Mouse (Mus musculus): Measurements from ENCODE around the gene Rhobtb3. TPM values are rescaled to one million over a fixed set of nuclear protein-coding genes. Genes with fewer than 3 reads are reported as not detected.
A peak's percentile ranks its signal among the peaks of the same experiment; 100 is the strongest.
"Not testable (repeated sequence)": the region's sequence is repeated elsewhere in the genome, so short reads cannot be mapped to it uniquely, and the experiment has no call there.

Rhobtb3 gene
- polyA plus RNA-seq, 1 experiment from 2014 or later = 12.3 TPM

- Histone ChIP-seq H3K4me1 (ENCODE audit: control insufficient read depth, insufficient read depth, low read length) (peaks cover 9% of the 10 kb centered on the region), H3K9me3 (ENCODE audit: control insufficient read depth, low read length) (no peaks in the 10 kb centered on the region), H3K9ac (ENCODE audit: low read depth, low read length) (no peak overlapping the region), H3K27me3 (replicated peaks; ENCODE audit: control insufficient read depth, insufficient read depth, low read length) (no peaks in the 10 kb centered on the region), H3K27ac (ENCODE audit: low read length) (0 out of 2 replicates have a peak overlapping the region, but pooled peaks have one; percentile 7), H3K4me3 (ENCODE audit: low read length) (no peak overlapping the region), H3K36me3 (ENCODE audit: control insufficient read depth, insufficient read depth, low read length) (no peaks in the 10 kb centered on the region), H3K4me2 (ENCODE audit: low read depth, low read length) (no peak overlapping the region)
- 17% methylated on average over 5 of the region's 5 CpGs for WGBS
- peak; percentile 95 for ATAC-seq
These were observed 12.7 kb downstream of the Rhobtb3 start for GRCm38 (mm10) chr13:75931073-75931472.

GRCm38 (mm10) chr13:75930660-75931059 lies 13.1 kb downstream of the Rhobtb3 start:
- Histone ChIP-seq H3K9ac (ENCODE audit: low read depth, low read length) (no peak overlapping the region), H3K27ac (ENCODE audit: low read length) (0 out of 2 replicates have a peak overlapping the region, but pooled peaks have one; percentile 7), H3K36me3 (ENCODE audit: control insufficient read depth, insufficient read depth, low read length) (no peaks in the 10 kb centered on the region), H3K4me1 (ENCODE audit: control insufficient read depth, insufficient read depth, low read length) (peaks cover 9% of the 10 kb centered on the region), H3K4me3 (ENCODE audit: low read length) (no peak overlapping the region), H3K27me3 (replicated peaks; ENCODE audit: control insufficient read depth, insufficient read depth, low read length) (no peaks in the 10 kb centered on the region), H3K4me2 (ENCODE audit: low read depth, low read length) (no peak overlapping the region), H3K9me3 (ENCODE audit: control insufficient read depth, low read length) (no peaks in the 10 kb centered on the region)
- peak; percentile 22; the same call in 1 of the 2 replicates for ATAC-seq
- WGBS = 69% methylated on average over 2 of the region's 2 CpGs

DNA sequence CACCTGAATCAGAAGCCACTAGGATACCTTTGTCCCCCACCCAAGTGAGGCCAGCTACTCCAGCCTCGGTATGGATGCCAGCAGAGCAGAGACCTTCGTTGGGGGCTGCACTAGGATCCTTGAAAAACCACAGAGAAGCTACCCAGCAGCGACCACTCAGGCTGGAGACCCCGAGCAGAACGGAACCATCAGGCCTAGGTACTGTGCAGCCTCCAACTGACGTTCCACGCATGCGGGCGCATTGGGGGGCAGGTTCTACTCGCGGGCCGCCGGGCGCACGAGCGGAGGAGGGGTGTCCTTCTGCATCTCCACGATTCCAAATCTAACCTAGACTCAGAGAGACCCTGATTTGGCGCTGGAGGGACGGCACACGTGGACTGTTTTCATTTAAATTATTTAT lies 13.7 kb downstream of the Rhobtb3 start:
- H3K27me3 ChIP-seq (replicated peaks; ENCODE audit: control insufficient read depth, insufficient read depth, low read length) = no peaks in the 10 kb centered on the region
- no peaks in the 10 kb centered on the region for H3K36me3 ChIP-seq (ENCODE audit: control insufficient read depth, insufficient read depth, low read length)
- H3K4me1 ChIP-seq (ENCODE audit: control insufficient read depth, insufficient read depth, low read length) = peaks cover 9% of the 10 kb centered on the region
- H3K9me3 ChIP-seq (ENCODE audit: control insufficient read depth, low read length) = no peaks in the 10 kb centered on the region
- H3K9ac ChIP-seq (ENCODE audit: low read depth, low read length) = no peak overlapping the region
- 93% methylated on average over 20 of the region's 20 CpGs for WGBS
- H3K27ac ChIP-seq (ENCODE audit: low read length) = no peak overlapping the region
- no peak overlapping the region for H3K4me3 ChIP-seq (ENCODE audit: low read length)
- no peak for ATAC-seq
- no peak overlapping the region for H3K4me2 ChIP-seq (ENCODE audit: low read depth, low read length)

DNA sequence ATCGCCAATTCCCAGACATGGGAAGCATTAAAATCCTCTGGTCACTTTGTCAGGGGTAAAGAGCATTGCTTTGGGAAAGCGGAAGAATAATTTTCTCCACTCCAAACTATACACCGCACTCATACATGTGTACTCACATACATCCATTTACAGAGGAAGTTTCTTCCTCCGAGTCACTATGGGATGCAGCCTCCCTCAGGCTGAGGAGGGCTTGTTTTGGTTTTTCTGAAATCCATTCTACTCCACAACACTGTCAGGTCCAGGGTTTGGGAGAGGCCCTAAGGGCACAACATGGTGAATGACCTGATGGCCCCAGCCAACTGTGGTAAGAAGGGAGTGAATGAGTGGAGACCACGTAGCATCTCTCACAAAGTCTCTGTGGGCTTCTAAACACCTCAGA lies 14.7 kb downstream of the Rhobtb3 start:
- not testable (repeated sequence) for H3K4me3 ChIP-seq (ENCODE audit: low read length); H3K27ac ChIP-seq (ENCODE audit: low read length); H3K9ac ChIP-seq (ENCODE audit: low read depth, low read length); H3K27me3 ChIP-seq (replicated peaks; ENCODE audit: control insufficient read depth, insufficient read depth, low read length); H3K4me1 ChIP-seq (ENCODE audit: control insufficient read depth, insufficient read depth, low read length); H3K4me2 ChIP-seq (ENCODE audit: low read depth, low read length); H3K36me3 ChIP-seq (ENCODE audit: control insufficient read depth, insufficient read depth, low read length); H3K9me3 ChIP-seq (ENCODE audit: control insufficient read depth, low read length); ATAC-seq
- 95% methylated on average over 5 of the region's 5 CpGs for WGBS

DNA sequence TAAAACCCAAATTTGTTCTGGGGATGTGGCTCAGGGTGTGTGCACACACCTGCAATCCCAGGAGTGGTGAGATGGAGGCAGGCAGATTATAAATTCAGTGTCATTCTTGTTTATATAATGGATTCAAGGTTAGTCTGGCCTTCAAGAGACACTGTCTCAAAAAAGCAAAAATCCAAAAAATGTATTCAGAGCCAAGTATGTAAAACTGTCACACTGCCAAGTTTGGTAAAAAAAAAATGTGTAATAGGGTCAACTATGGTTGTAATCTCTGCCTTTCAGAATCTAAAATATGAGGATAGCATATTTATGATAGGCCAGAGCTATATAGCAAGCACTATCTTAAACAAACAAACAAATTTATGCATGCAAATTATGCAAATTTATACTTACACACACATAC lies 15.8 kb downstream of the Rhobtb3 start:
- H3K36me3 ChIP-seq (ENCODE audit: control insufficient read depth, insufficient read depth, low read length) = no peaks in the 10 kb centered on the region
- no peak for ATAC-seq

DNA sequence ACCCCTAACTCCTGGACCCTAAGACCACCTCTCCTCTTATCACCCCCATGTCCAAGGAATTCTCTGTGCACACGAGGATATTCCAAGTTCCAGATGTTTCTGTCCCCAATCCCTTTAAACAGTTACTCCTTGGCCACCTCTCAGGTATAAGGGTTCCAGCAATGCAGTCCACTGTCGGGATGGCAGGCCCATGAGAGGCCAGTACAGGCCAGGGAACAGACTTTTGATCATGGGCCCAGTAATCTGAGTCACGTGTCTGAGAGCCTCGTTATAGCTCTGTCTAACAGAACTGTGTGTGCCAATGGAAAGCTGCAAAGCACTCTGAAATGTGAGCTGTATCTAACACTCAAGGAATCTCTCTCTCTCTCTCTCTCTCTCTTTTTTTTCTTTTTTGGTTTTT lies 29.6 kb downstream of the Rhobtb3 start:
- 73% methylated on average over 4 of the region's 4 CpGs for WGBS
- H3K4me3 ChIP-seq (ENCODE audit: low read length) = no peak overlapping the region

More for the DNA sequence above, 15.8 kb downstream of the Rhobtb3 start:
- Histone ChIP-seq H3K27me3 (replicated peaks; ENCODE audit: control insufficient read depth, insufficient read depth, low read length) (no peaks in the 10 kb centered on the region), H3K4me2 (ENCODE audit: low read depth, low read length) (no peak overlapping the region), H3K9me3 (ENCODE audit: control insufficient read depth, low read length) (no peaks in the 10 kb centered on the region), H3K4me3 (ENCODE audit: low read length) (no peak overlapping the region), H3K27ac (ENCODE audit: low read length) (no peak overlapping the region), H3K9ac (ENCODE audit: low read depth, low read length) (no peak overlapping the region), H3K4me1 (ENCODE audit: control insufficient read depth, insufficient read depth, low read length) (peaks cover 9% of the 10 kb centered on the region)

GRCm38 (mm10) chr13:75908187-75908586 lies 35.5 kb downstream of the Rhobtb3 start:
- H3K36me3 ChIP-seq (ENCODE audit: control insufficient read depth, insufficient read depth, low read length) = no peaks in the 10 kb centered on the region
- H3K9ac ChIP-seq (ENCODE audit: low read depth, low read length) = no peak overlapping the region
- 0 out of 2 replicates have a peak overlapping the region, but pooled peaks have one; percentile 14 for H3K27ac ChIP-seq (ENCODE audit: low read length)
- peak; percentile 69 for ATAC-seq
- H3K27me3 ChIP-seq (replicated peaks; ENCODE audit: control insufficient read depth, insufficient read depth, low read length) = no peaks in the 10 kb centered on the region
- 76% methylated on average over 2 of the region's 2 CpGs for WGBS
- H3K4me1 ChIP-seq (ENCODE audit: control insufficient read depth, insufficient read depth, low read length) = peaks cover 10% of the 10 kb centered on the region; the same call in 1 of the 2 replicates
- H3K4me2 ChIP-seq (ENCODE audit: low read depth, low read length) = no peak overlapping the region
- H3K9me3 ChIP-seq (ENCODE audit: control insufficient read depth, low read length) = no peaks in the 10 kb centered on the region
- no peak overlapping the region for H3K4me3 ChIP-seq (ENCODE audit: low read length)

More for the DNA sequence above, 29.6 kb downstream of the Rhobtb3 start:
- ATAC-seq = no peak
- H3K9ac ChIP-seq (ENCODE audit: low read depth, low read length) = no peak overlapping the region
- H3K9me3 ChIP-seq (ENCODE audit: control insufficient read depth, low read length) = no peaks in the 10 kb centered on the region
- H3K36me3 ChIP-seq (ENCODE audit: control insufficient read depth, insufficient read depth, low read length) = no peaks in the 10 kb centered on the region
- H3K4me1 ChIP-seq (ENCODE audit: control insufficient read depth, insufficient read depth, low read length) = 0 out of 2 replicates have a peak, but pooled peaks cover 3% of the 10 kb centered on the region
- H3K27me3 ChIP-seq (replicated peaks; ENCODE audit: control insufficient read depth, insufficient read depth, low read length) = no peaks in the 10 kb centered on the region
- no peak overlapping the region for H3K27ac ChIP-seq (ENCODE audit: low read length)
- H3K4me2 ChIP-seq (ENCODE audit: low read depth, low read length) = no peak overlapping the region

- Histone ChIP-seq H3K36me3 (ENCODE audit: control insufficient read depth, insufficient read depth, low read length) (no peaks in the 10 kb centered on the region), H3K9ac (ENCODE audit: low read depth, low read length) (no peak overlapping the region), H3K4me2 (ENCODE audit: low read depth, low read length) (no peak overlapping the region), H3K4me1 (ENCODE audit: control insufficient read depth, insufficient read depth, low read length) (peaks cover 10% of the 10 kb centered on the region; the same call in 1 of the 2 replicates), H3K4me3 (ENCODE audit: low read length) (no peak overlapping the region), H3K27me3 (replicated peaks; ENCODE audit: control insufficient read depth, insufficient read depth, low read length) (no peaks in the 10 kb centered on the region), H3K27ac (ENCODE audit: low read length) (no peak overlapping the region), H3K9me3 (ENCODE audit: control insufficient read depth, low read length) (no peaks in the 10 kb centered on the region)
- ATAC-seq = peak; percentile 72
- 64% methylated on average over 5 of the region's 5 CpGs for WGBS
These were observed 36.6 kb downstream of the Rhobtb3 start for GRCm38 (mm10) chr13:75907133-75907532.

GRCm38 (mm10) chr13:75904660-75905059 lies 39.1 kb downstream of the Rhobtb3 start:
- no peak overlapping the region for H3K9ac ChIP-seq (ENCODE audit: low read depth, low read length)
- H3K9me3 ChIP-seq (ENCODE audit: control insufficient read depth, low read length) = no peaks in the 10 kb centered on the region
- H3K36me3 ChIP-seq (ENCODE audit: control insufficient read depth, insufficient read depth, low read length) = peaks cover 3% of the 10 kb centered on the region; the same call in 1 of the 2 replicates
- no peak for ATAC-seq
- 84% methylated on average over 5 of the region's 5 CpGs for WGBS
- peaks cover 10% of the 10 kb centered on the region; the same call in 1 of the 2 replicates for H3K4me1 ChIP-seq (ENCODE audit: control insufficient read depth, insufficient read depth, low read length)
- H3K4me2 ChIP-seq (ENCODE audit: low read depth, low read length) = no peak overlapping the region
- H3K27ac ChIP-seq (ENCODE audit: low read length) = no peak overlapping the region
- no peaks in the 10 kb centered on the region for H3K27me3 ChIP-seq (replicated peaks; ENCODE audit: control insufficient read depth, insufficient read depth, low read length)
- H3K4me3 ChIP-seq (ENCODE audit: low read length) = no peak overlapping the region

DNA sequence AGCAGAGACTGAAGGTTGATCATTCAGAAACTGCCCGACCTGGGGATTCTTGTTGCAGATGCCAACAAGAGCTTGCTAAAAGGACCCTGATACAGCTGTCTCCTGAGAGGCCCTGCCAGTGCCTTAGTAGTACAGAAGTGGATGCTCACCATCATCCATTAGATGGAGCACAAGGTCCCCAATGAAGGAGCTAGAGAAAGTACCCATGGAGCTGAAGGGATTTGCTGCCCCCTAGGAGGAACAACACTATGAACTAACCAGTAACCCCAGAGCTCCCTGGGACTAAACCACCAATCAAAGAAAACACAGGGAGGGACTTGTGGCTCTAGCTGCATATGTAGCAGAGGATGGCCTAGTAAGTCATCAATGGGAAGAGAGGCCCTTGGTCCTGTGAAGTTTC lies 42.8 kb downstream of the Rhobtb3 start:
- not testable (repeated sequence) for H3K27ac ChIP-seq (ENCODE audit: low read length); H3K36me3 ChIP-seq (ENCODE audit: control insufficient read depth, insufficient read depth, low read length); H3K4me3 ChIP-seq (ENCODE audit: low read length); H3K9ac ChIP-seq (ENCODE audit: low read depth, low read length); ATAC-seq; H3K4me1 ChIP-seq (ENCODE audit: control insufficient read depth, insufficient read depth, low read length); H3K4me2 ChIP-seq (ENCODE audit: low read depth, low read length); H3K9me3 ChIP-seq (ENCODE audit: control insufficient read depth, low read length); H3K27me3 ChIP-seq (replicated peaks; ENCODE audit: control insufficient read depth, insufficient read depth, low read length)
- 100% methylated on average over 1 of the region's 1 CpGs for WGBS
